Mouse (Mus musculus) thymus, adult 2 months (tissue): Measurements from ENCODE around the gene Haus8.
"Not testable (repeated sequence)": the region's sequence is repeated elsewhere in the genome, so short reads cannot be mapped to it uniquely, and the experiment has no call there.

Experiments
- CTCF ChIP-seq: fragments of 200-500 bp; IDR thresholded peaks from 2 replicates; pipeline ENCODE4 v1.5.1; 2012; ENCODE audit warnings: mild to moderate bottlenecking, control low read depth, low read length, moderate library complexity, borderline replicate concordance; ENCODE audit not compliant: control insufficient read depth, poor library complexity, insufficient read depth; ENCODE audit errors: extremely low read depth
- POLR2A ChIP-seq: fragments of 200-500 bp; IDR thresholded peaks from 2 replicates; pipeline ENCODE4 v1.6.1; 2012; ENCODE audit warnings: mild to moderate bottlenecking, low read length, control low read depth, moderate library complexity; ENCODE audit not compliant: control insufficient read depth, poor library complexity, insufficient read depth; ENCODE audit errors: extremely low read depth

DNA sequence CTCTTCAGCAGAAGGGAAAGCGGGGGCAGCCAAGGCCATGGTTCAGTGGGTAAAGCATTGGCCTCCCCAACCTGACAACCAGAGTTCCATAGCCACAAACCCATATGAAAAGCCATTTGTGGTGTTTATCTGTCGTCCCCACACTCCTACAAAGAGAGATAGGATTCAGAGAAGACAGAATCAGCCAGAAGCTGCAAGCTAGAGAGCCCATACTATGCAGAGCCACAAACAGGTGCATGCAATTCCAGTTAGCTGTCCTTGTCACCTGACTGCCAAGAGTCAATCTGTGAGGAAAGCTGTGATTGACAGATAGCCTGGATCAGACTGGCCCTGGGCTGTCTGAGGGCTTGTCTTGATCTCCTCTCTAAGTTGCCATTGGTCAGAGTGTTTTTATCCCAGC lies 47.0 kb upstream of the Haus8 start:
- TF ChIP-seq CTCF, POLR2A: not testable (repeated sequence)
